Mouse (Mus musculus): ENCODE measurements around the gene Clptm1. TPM values are rescaled to one million over a fixed set of nuclear protein-coding genes. Genes with fewer than 3 reads are reported as not detected.

The Clptm1 gene
- polyA plus RNA-seq, 1 experiment from 2014 or later = 118 TPM

- Histone ChIP-seq H3K4me3 (no peak overlapping the region), H3K27me3 (no peaks in the 10 kb centered on the region), H3K4me1 (replicated peaks) (peaks cover 3% of the 10 kb centered on the region), H3K27ac (replicated peaks) (no peak overlapping the region), H3K9ac (no peak overlapping the region), H3K4me2 (no peak overlapping the region), H3K9me3 (no peaks in the 10 kb centered on the region), H3K36me3 (peaks cover 79% of the 10 kb centered on the region)
- ATAC-seq (ENCODE audit: low read depth) = no peak
- 92% methylated on average over 2 of the region's 2 CpGs for WGBS
These were observed 30.2 kb downstream of the Clptm1 start for GRCm38 (mm10) chr7:19634591-19634990.

GRCm38 (mm10) chr7:19633855-19634254, 31.0 kb downstream of the Clptm1 start:
- Histone ChIP-seq H3K4me2 (no peak overlapping the region), H3K4me3 (no peak overlapping the region), H3K27ac (replicated peaks) (no peak overlapping the region), H3K36me3 (peaks cover 72% of the 10 kb centered on the region), H3K4me1 (replicated peaks) (peaks cover 5% of the 10 kb centered on the region), H3K9me3 (no peaks in the 10 kb centered on the region), H3K27me3 (no peaks in the 10 kb centered on the region), H3K9ac (no peak overlapping the region)
- ATAC-seq (ENCODE audit: low read depth) = no peak
- WGBS = 94% methylated on average over 15 of the region's 15 CpGs

GRCm38 (mm10) chr7:19633197-19633596, 31.6 kb downstream of the Clptm1 start:
- no peak overlapping the region for H3K4me3 ChIP-seq
- no peak overlapping the region for H3K4me2 ChIP-seq
- no peaks in the 10 kb centered on the region for H3K9me3 ChIP-seq
- H3K9ac ChIP-seq = no peak overlapping the region
- H3K4me1 ChIP-seq (replicated peaks) = peaks cover 5% of the 10 kb centered on the region
- ATAC-seq (ENCODE audit: low read depth) = no peak
- H3K36me3 ChIP-seq = peaks cover 65% of the 10 kb centered on the region
- no peaks in the 10 kb centered on the region for H3K27me3 ChIP-seq
- no peak overlapping the region for H3K27ac ChIP-seq (replicated peaks)
- WGBS = 93% methylated on average over 17 of the region's 17 CpGs

GRCm38 (mm10) chr7:19632720-19633119, 32.1 kb downstream of the Clptm1 start:
- Histone ChIP-seq H3K4me1 (replicated peaks) (peaks cover 5% of the 10 kb centered on the region), H3K36me3 (peaks cover 60% of the 10 kb centered on the region), H3K9ac (no peak overlapping the region), H3K27me3 (no peaks in the 10 kb centered on the region), H3K27ac (replicated peaks) (no peak overlapping the region), H3K9me3 (no peaks in the 10 kb centered on the region), H3K4me3 (no peak overlapping the region), H3K4me2 (no peak overlapping the region)
- no peak for ATAC-seq (ENCODE audit: low read depth)

- H3K4me2 ChIP-seq = no peak overlapping the region
- H3K27ac ChIP-seq (replicated peaks) = no peak overlapping the region
- ATAC-seq (ENCODE audit: low read depth) = no peak
- H3K9ac ChIP-seq = no peak overlapping the region
- H3K27me3 ChIP-seq = no peaks in the 10 kb centered on the region
- peaks cover 5% of the 10 kb centered on the region for H3K4me1 ChIP-seq (replicated peaks)
- H3K9me3 ChIP-seq = no peaks in the 10 kb centered on the region
- peaks cover 56% of the 10 kb centered on the region for H3K36me3 ChIP-seq
- no peak overlapping the region for H3K4me3 ChIP-seq
These were observed 32.6 kb downstream of the Clptm1 start for GRCm38 (mm10) chr7:19632275-19632674.

- WGBS = under 1% methylated on average over 35 of the region's 41 CpGs
- Histone ChIP-seq H3K9me3 (no peaks in the 10 kb centered on the region), H3K27ac (replicated peaks) (peak within 1 kb of the TSS; percentile 78), H3K36me3 (peaks cover 27% of the 10 kb centered on the region), H3K4me2 (peak within 1 kb of the TSS; percentile 88), H3K4me3 (peak within 1 kb of the TSS; percentile 74), H3K4me1 (replicated peaks) (peaks cover 5% of the 10 kb centered on the region), H3K27me3 (no peaks in the 10 kb centered on the region), H3K9ac (peak within 1 kb of the TSS; percentile 69)
- peak; percentile 72 for ATAC-seq (ENCODE audit: low read depth)
These were observed 35.5 kb downstream of the Clptm1 start, which contains the start of gene Relb for GRCm38 (mm10) chr7:19629361-19629734. TSS of gene Relb (minus strand) at chr7:19629438.

- Histone ChIP-seq H3K27me3 (0 out of 2 replicates have a peak, but pooled peaks cover 2% of the 10 kb centered on the region), H3K4me3 (peak overlapping the region; percentile 74), H3K4me2 (peak overlapping the region; percentile 88), H3K27ac (replicated peaks) (peak overlapping the region; percentile 78), H3K4me1 (replicated peaks) (peaks cover 5% of the 10 kb centered on the region), H3K9ac (peak overlapping the region; percentile 69), H3K36me3 (peaks cover 21% of the 10 kb centered on the region), H3K9me3 (no peaks in the 10 kb centered on the region)
- 2% methylated on average over 56 of the region's 57 CpGs for WGBS
- ATAC-seq (ENCODE audit: low read depth) = peak; percentile 88
These were observed 36.1 kb downstream of the Clptm1 start for GRCm38 (mm10) chr7:19628536-19629360.

GRCm38 (mm10) chr7:19628192-19628535, 36.7 kb downstream of the Clptm1 start:
- Histone ChIP-seq H3K4me3 (peak overlapping the region; percentile 74), H3K9ac (no peak overlapping the region), H3K27ac (replicated peaks) (no peak overlapping the region), H3K36me3 (peaks cover 15% of the 10 kb centered on the region), H3K27me3 (0 out of 2 replicates have a peak, but pooled peaks cover 3% of the 10 kb centered on the region), H3K4me1 (replicated peaks) (peaks cover 5% of the 10 kb centered on the region), H3K9me3 (no peaks in the 10 kb centered on the region), H3K4me2 (peak overlapping the region; percentile 88)
- WGBS = 14% methylated on average over 17 of the region's 17 CpGs
- no peak for ATAC-seq (ENCODE audit: low read depth)

- Histone ChIP-seq H3K4me2 (peak overlapping the region; percentile 88), H3K4me3 (peak overlapping the region; percentile 74; the same call in 1 of the 2 replicates), H3K27ac (replicated peaks) (no peak overlapping the region), H3K9me3 (no peaks in the 10 kb centered on the region), H3K27me3 (0 out of 2 replicates have a peak, but pooled peaks cover 3% of the 10 kb centered on the region), H3K36me3 (peaks cover 10% of the 10 kb centered on the region), H3K4me1 (replicated peaks) (peaks cover 5% of the 10 kb centered on the region), H3K9ac (no peak overlapping the region)
- no peak for ATAC-seq (ENCODE audit: low read depth)
- WGBS = 67% methylated on average over 3 of the region's 3 CpGs
These were observed 37.1 kb downstream of the Clptm1 start for GRCm38 (mm10) chr7:19627721-19628120.

- no peak overlapping the region for H3K4me2 ChIP-seq
- no peak overlapping the region for H3K4me3 ChIP-seq
- WGBS = 75% methylated on average over 2 of the region's 2 CpGs
- peaks cover 7% of the 10 kb centered on the region for H3K4me1 ChIP-seq (replicated peaks)
- peaks cover 7% of the 10 kb centered on the region; the same call in 1 of the 2 replicates for H3K27me3 ChIP-seq
- no peak for ATAC-seq (ENCODE audit: low read depth)
- H3K9me3 ChIP-seq = no peaks in the 10 kb centered on the region
- H3K36me3 ChIP-seq = no peaks in the 10 kb centered on the region
- no peak overlapping the region for H3K27ac ChIP-seq (replicated peaks)
- no peak overlapping the region for H3K9ac ChIP-seq
These were observed 41.4 kb downstream of the Clptm1 start for GRCm38 (mm10) chr7:19623433-19623832.

- no peak overlapping the region for H3K9ac ChIP-seq
- H3K9me3 ChIP-seq = no peaks in the 10 kb centered on the region
- WGBS = 43% methylated on average over 6 of the region's 6 CpGs
- no peak overlapping the region for H3K27ac ChIP-seq (replicated peaks)
- H3K27me3 ChIP-seq = peaks cover 7% of the 10 kb centered on the region; the same call in 1 of the 2 replicates
- no peak for ATAC-seq (ENCODE audit: low read depth)
- no peak overlapping the region for H3K4me3 ChIP-seq
- no peaks in the 10 kb centered on the region for H3K36me3 ChIP-seq
- H3K4me1 ChIP-seq (replicated peaks) = peaks cover 7% of the 10 kb centered on the region
- no peak overlapping the region for H3K4me2 ChIP-seq
These were observed 42.6 kb downstream of the Clptm1 start for GRCm38 (mm10) chr7:19622241-19622640.

- Histone ChIP-seq H3K4me2 (no peak overlapping the region), H3K4me3 (no peak overlapping the region), H3K4me1 (replicated peaks) (peaks cover 7% of the 10 kb centered on the region), H3K27me3 (peaks cover 7% of the 10 kb centered on the region; the same call in 1 of the 2 replicates), H3K9me3 (no peaks in the 10 kb centered on the region), H3K9ac (no peak overlapping the region), H3K36me3 (no peaks in the 10 kb centered on the region), H3K27ac (replicated peaks) (no peak overlapping the region)
- ATAC-seq (ENCODE audit: low read depth) = no peak
- WGBS = 90% methylated on average over 7 of the region's 7 CpGs
These were observed 44.0 kb downstream of the Clptm1 start for GRCm38 (mm10) chr7:19620811-19621210.
